In genomic region chr8:87723015-87723414, GRCm38 (mm10) we compare ENCODE assay signal across 13 mouse cellular contexts.
DNase-seq lines count a peak whose midpoint lies in the region; ATAC-seq and TF ChIP-seq lines count a peak whose summit lies in the region.
"Had no signal": no experiment of that assay in that cellular context is flagged by ENCODE, and none has a peak within 500 bp of the region (broad histone marks: within the 10 kb centered on the region; RNA-seq: fewer than 3 reads in every experiment).

No protein-coding gene starts in this region.

- H3K9ac ChIP-seq in heart, embryonic 15.5 days = no peak overlapping the region
- H3K9ac ChIP-seq in heart, embryonic 11.5 days (ENCODE audit: low read depth, low read length) = no peak overlapping the region
- no peak overlapping the region for H3K9ac ChIP-seq in stomach, embryonic 16.5 days (ENCODE audit: low read length)
- H3K9ac ChIP-seq in stomach, postnatal 0 days (ENCODE audit: low read length) = no peak overlapping the region
- no peak overlapping the region for H3K9ac ChIP-seq in limb, embryonic 12.5 days (replicated peaks)
- H3K9ac ChIP-seq: liver, embryonic 12.5 days; lung, embryonic 15.5 days had no signal

- H3K27me3 ChIP-seq in heart, embryonic 15.5 days = no peaks in the 10 kb centered on the region
- no peaks in the 10 kb centered on the region for H3K27me3 ChIP-seq in heart, embryonic 11.5 days (ENCODE audit: control insufficient read depth, insufficient read depth, low read length)
- H3K27me3 ChIP-seq in stomach, embryonic 16.5 days (ENCODE audit: control insufficient read depth, insufficient read depth, low read length) = no peaks in the 10 kb centered on the region
- H3K27me3 ChIP-seq in stomach, postnatal 0 days (ENCODE audit: control insufficient read depth, insufficient read depth, low read length) = no peaks in the 10 kb centered on the region
- H3K27me3 ChIP-seq in limb, embryonic 12.5 days = no peaks in the 10 kb centered on the region
- H3K27me3 ChIP-seq: liver, embryonic 12.5 days; lung, embryonic 15.5 days had no signal

- H3K9me3 ChIP-seq in heart, embryonic 15.5 days (replicated peaks) = no peaks in the 10 kb centered on the region
- H3K9me3 ChIP-seq in heart, embryonic 11.5 days (replicated peaks; ENCODE audit: control insufficient read depth, low read length) = no peaks in the 10 kb centered on the region
- H3K9me3 ChIP-seq in stomach, embryonic 16.5 days (replicated peaks; ENCODE audit: control insufficient read depth, low read length) = no peaks in the 10 kb centered on the region
- no peaks in the 10 kb centered on the region for H3K9me3 ChIP-seq in stomach, postnatal 0 days (ENCODE audit: control insufficient read depth, low read length)
- H3K9me3 ChIP-seq in limb, embryonic 12.5 days = no peaks in the 10 kb centered on the region
- H3K9me3 ChIP-seq: liver, embryonic 12.5 days; lung, embryonic 15.5 days had no signal

- H3K4me1 ChIP-seq in heart, embryonic 15.5 days (replicated peaks) = peaks cover 3% of the 10 kb centered on the region; the same call in 1 of the 2 replicates
- peaks cover 3% of the 10 kb centered on the region; the same call in 1 of the 2 replicates for H3K4me1 ChIP-seq in heart, embryonic 11.5 days (ENCODE audit: control insufficient read depth, insufficient read depth, low read length)
- H3K4me1 ChIP-seq in stomach, embryonic 16.5 days (ENCODE audit: control insufficient read depth, insufficient read depth, low read length) = peaks cover 16% of the 10 kb centered on the region
- H3K4me1 ChIP-seq in stomach, postnatal 0 days (replicated peaks; ENCODE audit: control insufficient read depth, insufficient read depth) = no peaks in the 10 kb centered on the region; the same call in 1 of the 2 replicates
- peaks cover 43% of the 10 kb centered on the region for H3K4me1 ChIP-seq in limb, embryonic 12.5 days (replicated peaks)
- H3K4me1 ChIP-seq: liver, embryonic 12.5 days had no signal

- TF ChIP-seq EP300 in stomach, postnatal 0 days (optimal IDR thresholded peaks at IDR 0.05) = no peak

- TF ChIP-seq CTCF in stomach, postnatal 0 days (IDR thresholded peaks at IDR 0.05; ENCODE audit: low read depth) = no peak

- peak overlapping the region; percentile 44 for H3K27ac ChIP-seq in heart, embryonic 15.5 days
- H3K27ac ChIP-seq in heart, embryonic 11.5 days (ENCODE audit: low read depth, low read length) = no peak overlapping the region
- peak overlapping the region; percentile 30; the same call in 1 of the 2 replicates for H3K27ac ChIP-seq in stomach, embryonic 16.5 days (ENCODE audit: low read length)
- H3K27ac ChIP-seq in stomach, postnatal 0 days (replicated peaks) = no peak overlapping the region
- H3K27ac ChIP-seq in limb, embryonic 12.5 days = peak overlapping the region; percentile 74
- H3K27ac ChIP-seq: liver, embryonic 12.5 days; lung, embryonic 15.5 days had no signal

- WGBS in heart, embryonic 15.5 days = 53% methylated on average over 8 of the region's 8 CpGs
- 53% methylated on average over 8 of the region's 8 CpGs for WGBS in heart, embryonic 11.5 days (ENCODE audit: insufficient replicate concordance)
- WGBS in stomach, embryonic 16.5 days = 52% methylated on average over 8 of the region's 8 CpGs
- 47% methylated on average over 8 of the region's 8 CpGs for WGBS in stomach, postnatal 0 days
- 43% methylated on average over 8 of the region's 8 CpGs for WGBS in limb, embryonic 12.5 days

- H3K4me3 ChIP-seq in heart, embryonic 15.5 days = no peak overlapping the region
- no peak overlapping the region for H3K4me3 ChIP-seq in heart, embryonic 11.5 days (ENCODE audit: low read depth, low read length)
- no peak overlapping the region for H3K4me3 ChIP-seq in stomach, embryonic 16.5 days (replicated peaks; ENCODE audit: low read length)
- H3K4me3 ChIP-seq in stomach, postnatal 0 days (ENCODE audit: low read depth, low read length) = no peak overlapping the region
- H3K4me3 ChIP-seq in limb, embryonic 12.5 days (replicated peaks) = no peak overlapping the region
- H3K4me3 ChIP-seq: liver, embryonic 12.5 days; lung, embryonic 15.5 days had no signal

- no peak for DNase-seq in stomach, postnatal 0 days (ENCODE audit: low spot score)
- no peak for DNase-seq in cerebellum, postnatal 10 days
- DNase-seq in urinary bladder, adult 18-20 months (ENCODE audit: low spot score in 2 of 2) = no peak
- DNase-seq: cerebellum, adult 11-12 months; right cerebral cortex, postnatal 14 days; thymus, postnatal 4 days had no signal

- no peak overlapping the region for H3K4me2 ChIP-seq in heart, embryonic 15.5 days
- H3K4me2 ChIP-seq in heart, embryonic 11.5 days = no peak overlapping the region
- no peak overlapping the region for H3K4me2 ChIP-seq in stomach, embryonic 16.5 days (ENCODE audit: low read depth, low read length)
- H3K4me2 ChIP-seq in stomach, postnatal 0 days (replicated peaks; ENCODE audit: low read depth) = no peak overlapping the region
- H3K4me2 ChIP-seq in limb, embryonic 12.5 days = no peak overlapping the region
- H3K4me2 ChIP-seq: liver, embryonic 12.5 days; lung, embryonic 15.5 days had no signal

- ATAC-seq in heart, embryonic 15.5 days (replicated peaks; ENCODE audit: insufficient number of reproducible peaks, insufficient read depth, low FRiP score, low read depth) = no peak
- ATAC-seq in heart, embryonic 11.5 days (replicated peaks; ENCODE audit: insufficient number of reproducible peaks, low FRiP score, low TSS enrichment) = no peak
- no peak for ATAC-seq in stomach, embryonic 16.5 days (ENCODE audit: insufficient read depth, low FRiP score)
- no peak for ATAC-seq in stomach, postnatal 0 days (ENCODE audit: low FRiP score, low TSS enrichment)
- no peak; the same call in 1 of the 2 replicates for ATAC-seq in limb, embryonic 12.5 days (ENCODE audit: insufficient number of reproducible peaks, insufficient read depth, low FRiP score, low TSS enrichment, low read depth)
- ATAC-seq: intestine, embryonic 16.5 days; liver, embryonic 12.5 days had no signal

- no peaks in the 10 kb centered on the region for H3K36me3 ChIP-seq in heart, embryonic 15.5 days
- no peaks in the 10 kb centered on the region for H3K36me3 ChIP-seq in heart, embryonic 11.5 days (ENCODE audit: control insufficient read depth, insufficient read depth, low read length)
- no peaks in the 10 kb centered on the region for H3K36me3 ChIP-seq in stomach, embryonic 16.5 days (ENCODE audit: control insufficient read depth, insufficient read depth, low read length)
- H3K36me3 ChIP-seq in stomach, postnatal 0 days (ENCODE audit: control insufficient read depth, insufficient read depth, low read length) = no peaks in the 10 kb centered on the region
- H3K36me3 ChIP-seq in limb, embryonic 12.5 days = peaks cover 13% of the 10 kb centered on the region
- H3K36me3 ChIP-seq: liver, embryonic 12.5 days; lung, embryonic 15.5 days had no signal

Comparison
In these comparisons a context has a peak if more than half of its experiments do, and no peak if none do; other contexts are left out.
1. H3K27ac ChIP-seq: peak in heart, embryonic 15.5 days (single experiment), stomach, embryonic 16.5 days (single experiment) and limb, embryonic 12.5 days (single experiment); none in heart, embryonic 11.5 days (single experiment) and stomach, postnatal 0 days (single experiment).